In the genomic region with DNA sequence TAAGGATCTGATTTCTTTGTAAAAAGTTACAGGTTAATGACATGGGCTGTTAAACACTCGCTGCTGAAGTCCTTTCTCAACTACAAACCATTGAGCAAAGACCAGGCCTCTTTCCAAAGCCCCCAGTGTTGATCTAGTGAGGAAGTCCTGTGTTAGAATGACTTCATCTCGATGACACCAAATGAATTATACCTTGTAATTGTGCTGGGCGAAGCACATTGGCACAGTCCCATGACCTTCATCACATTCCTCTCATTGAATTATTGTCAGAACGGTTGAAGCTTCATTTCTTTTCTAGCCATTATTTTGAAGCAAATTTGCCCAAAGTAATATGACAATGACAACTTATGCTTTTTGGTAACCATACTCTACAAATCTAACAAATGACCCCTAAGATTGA, we compare ENCODE assay signal across 20 mouse cellular contexts.
"Had no signal": no experiment of that assay in that cellular context is flagged by ENCODE, and none has a peak within 500 bp of the region (broad histone marks: within the 10 kb centered on the region; RNA-seq: fewer than 3 reads in every experiment).

No protein-coding gene starts in this region.

- H3K27ac ChIP-seq: layer of hippocampus, adult 2 months; limb, embryonic 10.5 days; limb, embryonic 13.5 days; liver, embryonic 12.5 days; liver, embryonic 15.5 days; lung, embryonic 15.5 days; midbrain, embryonic 10.5 days; midbrain, embryonic 13.5 days; neural tube, embryonic 13.5 days had no signal

- H3K9ac ChIP-seq: limb, embryonic 13.5 days; liver, embryonic 12.5 days; liver, embryonic 15.5 days; lung, embryonic 15.5 days; midbrain, embryonic 13.5 days; neural tube, embryonic 13.5 days had no signal

- DNase-seq: kidney, postnatal 25 days; layer of hippocampus, adult 9-11 months; liver; lung, adult 18-20 months; lung, postnatal 10 days; lung, postnatal 36 days; thymus, adult 18-20 months; thymus, postnatal 36 days had no signal

- H3K4me2 ChIP-seq: limb, embryonic 13.5 days; liver, embryonic 12.5 days; liver, embryonic 15.5 days; lung, embryonic 15.5 days; midbrain, embryonic 13.5 days; neural tube, embryonic 13.5 days had no signal

- ATAC-seq: liver, embryonic 12.5 days; midbrain, embryonic 13.5 days; midbrain, embryonic 16.5 days had no signal

- H3K36me3 ChIP-seq: limb, embryonic 10.5 days; limb, embryonic 13.5 days; liver, embryonic 12.5 days; liver, embryonic 15.5 days; lung, embryonic 15.5 days; midbrain, embryonic 10.5 days; midbrain, embryonic 13.5 days; neural tube, embryonic 13.5 days had no signal

- H3K4me3 ChIP-seq: layer of hippocampus, adult 2 months; limb, embryonic 10.5 days; limb, embryonic 13.5 days; liver, embryonic 12.5 days; liver, embryonic 15.5 days; lung, embryonic 15.5 days; megakaryocyte, embryonic 14.5 days; midbrain, embryonic 10.5 days; midbrain, embryonic 13.5 days; myocyte; neural tube, embryonic 13.5 days had no signal

- H3K4me1 ChIP-seq: limb, embryonic 10.5 days; limb, embryonic 13.5 days; liver, embryonic 12.5 days; liver, embryonic 15.5 days; lung, embryonic 15.5 days; midbrain, embryonic 10.5 days; midbrain, embryonic 13.5 days; neural tube, embryonic 13.5 days had no signal

- H3K9me3 ChIP-seq: limb, embryonic 10.5 days; limb, embryonic 13.5 days; liver, embryonic 12.5 days; liver, embryonic 15.5 days; lung, embryonic 15.5 days; megakaryocyte, embryonic 14.5 days; midbrain, embryonic 10.5 days; midbrain, embryonic 13.5 days; neural tube, embryonic 13.5 days had no signal

- H3K27me3 ChIP-seq: limb, embryonic 13.5 days; liver, embryonic 12.5 days; liver, embryonic 15.5 days; lung, embryonic 15.5 days; megakaryocyte, embryonic 14.5 days; midbrain, embryonic 13.5 days; neural tube, embryonic 13.5 days had no signal
